Mouse (Mus musculus) urinary bladder, postnatal 4 days (tissue): ENCODE data around the gene Col6a1.
A peak's percentile ranks its signal among the peaks of the same experiment; 100 is the strongest.

Experiments used
- DNase-seq, 2 experiments: peaks; one replicate each; pipeline ENCODE4 v3.0.0; 2021 to 2022; ENCODE audit warnings: low spot score in 2 of 2

Gene Col6a1

DNA sequence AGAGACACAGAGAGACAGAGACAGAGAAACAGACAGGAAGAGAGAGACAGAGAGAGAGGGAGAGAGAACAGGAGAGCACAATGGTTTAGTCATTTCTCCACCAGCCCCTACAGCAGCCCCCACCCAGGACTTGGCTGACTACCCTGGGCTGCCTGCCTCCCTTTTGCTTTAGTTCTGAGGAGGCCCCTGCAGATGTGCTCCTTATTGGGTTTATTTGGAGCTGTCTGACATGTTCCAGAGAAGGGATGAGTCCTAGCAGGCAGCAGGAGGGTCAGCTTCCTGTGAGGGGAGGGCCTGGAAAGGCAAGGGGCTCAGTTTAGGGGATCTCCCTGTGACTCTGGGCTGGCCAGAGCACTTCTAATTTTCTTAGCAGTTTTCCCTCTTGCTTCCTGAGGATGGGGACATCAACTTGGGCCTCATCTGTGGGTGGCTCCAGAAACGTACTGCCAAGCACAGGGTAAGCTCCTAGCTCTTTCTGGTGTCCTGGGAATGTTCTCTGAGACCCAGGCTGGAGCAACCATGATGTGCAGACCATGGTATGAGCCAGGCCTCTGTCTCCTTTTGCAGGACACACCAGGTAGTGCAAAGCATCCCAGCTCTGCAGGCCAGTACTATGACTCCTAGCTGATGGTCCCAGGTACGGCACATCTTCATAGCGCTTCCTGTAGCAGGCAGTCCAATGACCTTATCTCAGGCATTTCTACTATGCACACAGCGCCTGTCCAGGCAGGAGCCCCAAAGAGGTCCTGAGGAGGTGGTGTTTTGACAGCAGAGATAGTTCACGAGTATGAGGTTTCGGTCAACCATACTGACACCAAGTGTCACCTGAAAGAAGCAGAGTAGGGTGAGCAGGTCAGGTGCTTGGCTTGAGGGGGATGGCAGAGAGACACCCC, 45.0 kb downstream of the Col6a1 start:
- peak; percentile 16 to 56 for DNase-seq

DNA sequence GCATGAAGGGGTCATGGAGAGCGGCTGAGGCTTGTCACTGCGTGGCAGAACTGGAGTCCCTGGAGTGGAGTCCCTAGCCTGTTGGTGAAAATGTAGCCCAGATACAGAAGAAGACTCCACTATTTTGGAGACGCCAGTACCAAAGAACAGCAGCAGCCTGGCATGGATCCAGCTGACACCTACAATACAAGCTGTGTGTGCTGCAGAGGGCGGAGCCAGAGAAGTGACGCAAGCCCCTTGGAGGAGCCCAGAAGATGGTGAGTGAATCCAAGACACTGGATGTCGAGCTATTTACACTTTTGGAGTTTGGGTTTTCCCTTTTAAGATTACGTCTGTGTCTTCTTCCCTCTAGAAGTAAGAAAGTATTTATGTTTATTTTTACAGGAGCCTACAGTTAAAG, 47.8 kb downstream of the Col6a1 start:
- DNase-seq: peak; percentile 26 to 64

DNA sequence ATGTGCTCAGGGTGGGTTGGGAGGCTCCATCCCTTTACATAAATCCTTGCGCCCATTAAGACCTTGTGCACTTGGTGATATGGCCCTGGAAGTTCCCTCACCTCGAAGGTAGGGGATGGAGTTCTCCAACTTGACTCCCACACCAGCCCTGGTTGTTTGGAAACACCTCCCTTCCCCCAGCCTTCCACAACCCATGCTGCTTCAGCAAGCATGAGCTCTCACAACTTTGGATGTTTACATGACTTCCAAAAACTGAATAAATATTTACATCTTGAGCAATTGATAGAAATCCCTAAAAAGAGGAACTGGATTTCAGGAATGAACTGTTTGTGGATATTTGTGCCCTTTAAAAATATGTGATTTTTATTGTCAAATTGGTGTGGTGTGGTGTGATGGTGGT, 50.7 kb downstream of the Col6a1 start:
- peak in 1 of 2 experiments; percentile 7 for DNase-seq

DNA sequence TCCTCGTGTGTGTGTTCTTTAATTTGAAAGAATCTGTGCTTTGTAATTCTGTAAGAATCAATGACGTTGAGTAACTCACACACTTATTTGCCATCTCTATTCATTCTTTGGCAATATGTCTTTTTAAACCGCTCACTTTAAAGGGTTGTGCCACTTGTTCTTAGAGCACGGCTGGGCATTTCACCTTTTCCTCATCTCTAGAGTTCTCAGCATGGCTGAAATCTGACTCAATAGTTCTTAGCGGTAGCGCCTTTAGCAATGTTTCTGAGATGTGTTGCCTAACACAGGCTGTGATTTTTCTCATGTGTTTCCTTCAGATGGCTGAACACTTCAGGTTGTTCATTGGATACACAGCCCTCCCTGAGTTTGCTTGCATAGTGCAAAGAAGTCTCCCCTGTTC, 51.4 kb downstream of the Col6a1 start:
- DNase-seq: no peak

DNA sequence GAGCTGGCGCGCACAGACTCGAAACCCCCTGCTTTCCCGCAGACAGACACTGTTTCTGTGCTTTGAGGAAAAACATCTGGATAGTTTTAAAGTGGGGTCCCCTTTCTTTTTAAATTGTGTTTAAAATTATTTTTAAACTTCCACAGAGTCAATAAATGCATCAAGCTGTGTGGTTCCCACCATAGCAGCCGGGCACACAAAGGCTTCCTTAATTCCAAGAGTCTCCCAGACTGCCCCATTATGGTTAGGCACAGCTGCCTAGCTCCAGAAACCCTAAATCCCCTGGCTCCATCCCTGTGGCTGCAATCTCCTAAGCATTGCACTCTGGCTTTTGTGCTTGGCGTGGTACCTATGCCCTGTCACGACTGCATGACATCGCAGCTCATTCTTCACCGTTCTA, 54.0 kb downstream of the Col6a1 start:
- peak; percentile 10 to 51 for DNase-seq

DNA sequence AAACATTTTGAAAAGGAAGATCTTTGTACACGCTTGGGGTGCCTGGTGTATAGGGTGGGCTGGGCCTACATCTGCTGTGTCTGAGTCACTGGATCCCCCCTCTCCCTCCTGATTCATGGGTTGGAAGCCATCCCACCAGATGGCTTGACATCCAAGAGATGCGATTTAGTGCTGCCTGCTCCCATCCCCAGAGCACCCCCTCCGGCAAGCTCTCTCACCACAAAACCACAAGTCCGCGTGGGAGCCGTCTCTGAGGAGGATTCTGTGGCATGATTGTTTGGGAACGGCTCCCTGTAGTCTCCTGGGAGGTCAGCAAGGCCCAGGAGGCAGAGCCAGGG, 57.1 kb downstream of the Col6a1 start:
- DNase-seq: peak; percentile 40 to 68

DNA sequence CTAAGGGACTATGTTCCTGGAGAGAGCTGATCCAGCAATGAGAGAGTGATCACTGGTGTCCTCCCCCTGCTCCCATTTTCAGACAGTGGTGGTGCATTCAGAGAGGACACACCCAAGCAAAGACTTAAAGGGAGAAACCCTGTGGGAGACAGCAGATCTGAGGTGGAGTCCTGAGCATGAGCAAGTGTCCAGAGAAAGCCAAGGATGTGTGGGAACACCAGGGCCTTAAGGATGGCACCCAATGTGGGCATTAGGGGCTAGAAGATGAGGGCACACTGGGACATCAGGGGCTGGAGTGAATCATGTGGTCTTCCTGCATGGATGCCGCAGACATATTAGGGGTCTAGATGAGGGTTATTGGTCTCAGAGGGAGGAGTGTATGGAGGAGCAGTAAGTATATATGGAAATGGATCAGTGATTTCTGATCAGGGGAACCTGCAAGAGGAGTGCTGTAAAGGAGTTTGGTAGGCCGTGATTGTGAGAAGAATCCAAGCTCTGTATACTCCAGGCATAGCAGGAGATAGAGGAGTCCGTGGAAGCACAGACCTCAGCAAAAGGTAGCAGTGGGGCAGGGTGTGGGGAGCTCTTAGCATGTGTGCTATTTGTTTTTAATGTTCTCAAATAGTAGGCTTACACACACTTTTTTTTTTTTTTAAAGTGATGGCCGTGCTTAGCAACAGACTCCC, 57.6 kb downstream of the Col6a1 start:
- peak in 1 of 2 experiments; percentile 12 for DNase-seq

DNA sequence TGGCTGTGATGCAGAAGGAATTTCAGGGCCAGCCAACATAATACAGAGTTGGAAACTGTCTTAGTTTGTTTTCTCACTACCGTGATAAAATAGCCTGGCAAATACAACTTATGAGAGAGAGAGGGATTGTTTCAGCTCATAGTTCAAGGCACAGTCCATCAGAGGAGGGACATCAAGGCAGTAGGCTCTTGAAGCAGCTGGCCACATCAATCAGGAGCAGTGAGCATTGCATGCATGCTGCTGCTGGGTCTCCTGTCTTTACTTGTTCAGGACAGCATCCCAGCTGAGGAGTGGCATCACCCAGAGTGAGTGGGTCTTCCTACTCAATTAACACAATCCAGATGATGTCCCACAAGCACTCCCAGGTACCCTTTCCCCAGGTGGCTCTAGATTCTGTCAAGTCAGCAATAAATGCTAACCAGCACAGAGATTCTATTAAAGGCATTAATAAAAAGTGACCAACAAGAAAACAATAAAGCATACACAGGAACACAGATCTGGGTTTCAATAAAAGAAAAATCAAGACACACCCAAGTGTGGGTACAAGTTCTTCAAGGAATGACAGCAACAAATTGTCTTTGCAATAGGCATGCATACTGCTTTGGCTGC, 58.7 kb downstream of the Col6a1 start:
- peak in 1 of 2 experiments; percentile 3 for DNase-seq

DNA sequence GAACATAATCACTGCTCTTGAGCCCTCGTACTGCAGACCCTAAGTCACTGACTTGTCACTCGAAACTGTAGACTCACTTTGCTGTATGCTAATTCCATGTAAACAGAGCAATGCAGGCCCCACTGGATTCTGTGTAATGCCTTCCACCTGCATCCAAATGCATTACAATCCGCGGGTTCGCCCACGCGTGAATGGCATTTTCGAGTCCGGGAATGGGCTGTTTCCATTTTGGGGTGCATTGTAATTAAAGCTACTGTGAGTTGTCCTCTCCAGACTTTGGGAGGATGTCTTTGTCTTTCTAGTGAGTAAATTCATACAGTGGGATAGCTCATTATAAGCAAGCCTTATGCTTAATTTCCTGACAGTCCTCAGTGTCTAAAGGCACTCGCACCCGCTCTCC, 60.4 kb downstream of the Col6a1 start:
- DNase-seq: peak in 1 of 2 experiments; percentile 12

DNA sequence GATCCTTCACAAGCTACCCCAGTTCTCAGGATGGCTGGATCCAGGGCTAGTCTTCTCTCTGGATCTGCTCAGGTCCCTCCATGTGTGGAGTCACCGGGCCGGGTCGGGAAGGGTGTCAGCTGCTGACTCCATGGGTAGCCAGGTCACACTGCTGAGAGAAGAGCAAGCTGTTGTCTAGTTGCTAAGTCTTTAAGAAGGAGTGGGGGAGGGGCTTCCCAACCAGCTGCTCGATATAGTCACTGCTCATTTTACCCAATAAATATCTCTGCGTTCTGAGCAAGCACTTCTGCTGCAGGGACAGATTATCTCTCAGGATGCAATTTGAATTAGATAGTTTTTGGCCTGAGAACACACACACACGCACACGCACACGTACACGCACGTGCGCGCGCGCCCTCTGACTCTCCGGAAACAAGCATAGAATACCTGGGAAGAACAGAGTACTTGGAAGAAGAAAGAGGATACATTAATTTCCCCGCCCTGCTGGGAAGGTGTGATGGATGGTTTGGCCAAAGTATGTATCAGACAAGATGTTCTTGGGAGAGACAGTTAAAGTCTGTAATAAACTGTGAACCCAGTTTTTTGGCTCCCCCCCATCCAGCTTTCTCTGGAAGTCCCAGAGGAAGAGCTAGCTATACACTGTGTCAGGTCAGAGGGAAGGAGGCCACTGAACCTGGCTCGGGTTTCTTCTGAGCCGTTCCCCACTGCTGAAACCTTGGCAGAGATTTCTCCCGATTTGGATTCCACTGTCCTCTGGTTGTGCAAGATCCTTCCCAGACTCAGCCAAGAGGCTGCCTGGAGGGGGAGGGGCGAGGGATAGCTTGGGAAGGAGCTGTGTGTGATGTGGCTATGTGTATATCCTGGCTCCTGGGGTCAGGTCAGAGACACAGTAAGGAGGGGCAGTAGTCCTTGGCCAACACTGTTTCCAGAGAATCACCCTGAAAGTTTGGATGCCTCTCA, 61.5 kb downstream of the Col6a1 start:
- peak; percentile 86 to 87 for DNase-seq
